8 mouse cellular contexts compared by ENCODE assay signal in genomic region chr7:27654607-27655276, GRCm38 (mm10). TPM values are rescaled to one million over a fixed set of nuclear protein-coding genes. Genes with fewer than 3 reads are reported as not detected.
DNase-seq lines count a peak whose midpoint lies in the region; ATAC-seq and TF ChIP-seq lines count a peak whose summit lies in the region.
"Had no signal": no experiment of that assay in that cellular context is flagged by ENCODE, and none has a peak within 500 bp of the region (broad histone marks: within the 10 kb centered on the region; RNA-seq: fewer than 3 reads in every experiment).

No protein-coding gene starts in this region.

- no peak for TF ChIP-seq EP300 in liver, postnatal 0 days (IDR thresholded peaks at IDR 0.05; ENCODE audit: low read depth)

- WGBS in liver, postnatal 0 days (ENCODE audit: insufficient replicate concordance), result 55% methylated on average over 20 of the region's 20 CpGs

- no peaks in the 10 kb centered on the region for H3K27me3 ChIP-seq in testis, adult 2 months (ENCODE audit: control insufficient read depth, insufficient read depth, low read length)
- peaks cover 57% of the 10 kb centered on the region for H3K27me3 ChIP-seq in liver, postnatal 0 days (ENCODE audit: insufficient read depth, low read length)

- H3K4me1 ChIP-seq in testis, adult 2 months (ENCODE audit: control insufficient read depth, insufficient read depth, low read length), result peaks cover 11% of the 10 kb centered on the region
- no peaks in the 10 kb centered on the region for H3K4me1 ChIP-seq in liver, postnatal 0 days (ENCODE audit: insufficient read depth)

- no peaks in the 10 kb centered on the region for H3K9me3 ChIP-seq in liver, postnatal 0 days (ENCODE audit: low read length)
- H3K9me3 ChIP-seq: embryonic facial prominence, embryonic 13.5 days had no signal

- H3K27ac ChIP-seq in testis, adult 2 months (ENCODE audit: control insufficient read depth, insufficient read depth, low read depth, low read length), result no peak overlapping the region
- no peak overlapping the region for H3K27ac ChIP-seq in liver, postnatal 0 days (ENCODE audit: low read depth)
- H3K27ac ChIP-seq: embryonic facial prominence, embryonic 13.5 days had no signal

- no peak overlapping the region for H3K4me3 ChIP-seq in testis, adult 2 months (ENCODE audit: control insufficient read depth, low read depth, low read length)
- no peak overlapping the region for H3K4me3 ChIP-seq in liver, postnatal 0 days (ENCODE audit: low read depth, low read length)

- TF ChIP-seq CTCF in testis, adult 2 months (IDR thresholded peaks at IDR 0.05; ENCODE audit: control insufficient read depth, insufficient read depth, insufficient replicate concordance, low read depth, low read length), result peak; percentile 38; the same call in 1 of the 2 replicates
- peak; percentile 66 for TF ChIP-seq CTCF in liver, postnatal 0 days (IDR thresholded peaks at IDR 0.05; ENCODE audit: low read depth)

- H3K9ac ChIP-seq in liver, postnatal 0 days (replicated peaks), result no peak overlapping the region

- no peak for DNase-seq in testis, postnatal 10 days (ENCODE audit: low spot score)
- peak; percentile 68 to 70 for DNase-seq in cerebellum, postnatal 36 days
- peak; percentile 45 for DNase-seq in kidney, postnatal 10 days
- no peak for DNase-seq in liver, postnatal 0 days
- peak; percentile 65 to 74 for DNase-seq in right cerebral cortex, postnatal 10 days (ENCODE audit: low spot score in 2 of 2)
- no peak for DNase-seq in ovary, postnatal 10 days (ENCODE audit: low spot score)

- no peak for TF ChIP-seq POLR2A in testis, adult 2 months (IDR thresholded peaks at IDR 0.05; ENCODE audit: control insufficient read depth, low read depth, low read length)

- H3K4me2 ChIP-seq in liver, postnatal 0 days (ENCODE audit: low read depth, low read length), result no peak overlapping the region

- H3K36me3 ChIP-seq in testis, adult 2 months (ENCODE audit: control insufficient read depth, insufficient read depth, low read length), result no peaks in the 10 kb centered on the region; the same call in 1 of the 2 replicates
- H3K36me3 ChIP-seq in liver, postnatal 0 days (replicated peaks; ENCODE audit: insufficient read depth, low read length), result no peaks in the 10 kb centered on the region

- no peak for ATAC-seq in liver, postnatal 0 days

RNA-seq across cellular contexts. Expression of gene Ttc9b, which starts 1.0 kb away (rescaled TPM):
- 0.29 and 0.51 TPM in 2 replicates for polyA plus RNA-seq in testis, adult 2 months (2012; rRNA removed)
- not detected in 2 replicates for polyA plus RNA-seq in liver, postnatal 0 days (2015; fragmentation: Nextera tagmentation; extraction: Ambion mirVana)

RNA-seq across cellular contexts. Expression of gene Map3k10, which starts 19.7 kb away (rescaled TPM):
- 26.6 and 33.7 TPM in 2 replicates for polyA plus RNA-seq in testis, adult 2 months (2012; rRNA removed)
- polyA plus RNA-seq in liver, postnatal 0 days (2015; fragmentation: Nextera tagmentation; extraction: Ambion mirVana), result 1.7 and 2.2 TPM in 2 replicates

RNA-seq across cellular contexts. Expression of gene Zfp607b, which starts 34.4 kb away (rescaled TPM):
- polyA plus RNA-seq in testis, adult 2 months (2012; rRNA removed), result 27.7 and 38.1 TPM in 2 replicates
- 0.46 and 0.78 TPM in 2 replicates for polyA plus RNA-seq in liver, postnatal 0 days (2015; fragmentation: Nextera tagmentation; extraction: Ambion mirVana)

Comparison
In these comparisons a context has a peak if more than half of its experiments do, and no peak if none do; other contexts are left out.
1. DNase-seq: peak in cerebellum, postnatal 36 days (2 of 2), kidney, postnatal 10 days (single experiment) and right cerebral cortex, postnatal 10 days (2 of 2); none in testis, postnatal 10 days (single experiment), liver, postnatal 0 days (single experiment) and ovary, postnatal 10 days (single experiment).
2. RNA of gene Zfp607b, which starts 34.4 kb away (polyA plus RNA-seq): 27.7 to 38.1 TPM in testis, adult 2 months; 0.46 to 0.78 TPM in liver, postnatal 0 days; every median in the first group is over 10 times any median in the second.